Mouse (Mus musculus): ENCODE data around the gene Cpne4. TPM values are rescaled to one million over a fixed set of nuclear protein-coding genes. Genes with fewer than 3 reads are reported as not detected.

Gene Cpne4
- 0.28 and 0.73 TPM in 2 replicates for polyA plus RNA-seq (2015; fragmentation: Nextera tagmentation; extraction: Ambion mirVana)

GRCm38 (mm10) chr9:104546986-104547385, at the start of gene Cpne4:
Cpne4 (plus strand) TSS chr9:104547286.
- no peak for ATAC-seq
- Histone ChIP-seq H3K4me1 (replicated peaks) (no peaks in the 10 kb centered on the region), H3K27me3 (replicated peaks) (no peaks in the 10 kb centered on the region), H3K4me2 (replicated peaks) (no peak within 1 kb of the TSS), H3K36me3 (no peaks in the 10 kb centered on the region), H3K9me3 (no peaks in the 10 kb centered on the region), H3K9ac (no peak within 1 kb of the TSS), H3K4me3 (replicated peaks) (no peak within 1 kb of the TSS), H3K27ac (no peak within 1 kb of the TSS)
- WGBS, result 58% methylated on average over 2 of the region's 2 CpGs

- 80% methylated on average over 6 of the region's 6 CpGs for WGBS
Observed at GRCm38 (mm10) chr9:104515187-104515586, 31.9 kb upstream of the Cpne4 start.

GRCm38 (mm10) chr9:104535508-104535907, 11.6 kb upstream of the Cpne4 start:
- Histone ChIP-seq H3K36me3 (no peaks in the 10 kb centered on the region), H3K9me3 (no peaks in the 10 kb centered on the region), H3K4me3 (replicated peaks) (no peak overlapping the region), H3K27ac (no peak overlapping the region), H3K4me2 (replicated peaks) (no peak overlapping the region), H3K27me3 (replicated peaks) (no peaks in the 10 kb centered on the region), H3K4me1 (replicated peaks) (no peaks in the 10 kb centered on the region), H3K9ac (no peak overlapping the region)
- WGBS, result 53% methylated on average over 6 of the region's 6 CpGs
- no peak for ATAC-seq

More at GRCm38 (mm10) chr9:104515187-104515586, 31.9 kb upstream of the Cpne4 start:
- H3K27me3 ChIP-seq (replicated peaks), result no peaks in the 10 kb centered on the region
- no peaks in the 10 kb centered on the region for H3K4me1 ChIP-seq (replicated peaks)
- H3K9me3 ChIP-seq, result no peaks in the 10 kb centered on the region
- ATAC-seq, result no peak
- no peak overlapping the region for H3K27ac ChIP-seq
- H3K4me3 ChIP-seq (replicated peaks), result no peak overlapping the region
- no peaks in the 10 kb centered on the region for H3K36me3 ChIP-seq
- H3K4me2 ChIP-seq (replicated peaks), result no peak overlapping the region
- H3K9ac ChIP-seq, result no peak overlapping the region

DNA sequence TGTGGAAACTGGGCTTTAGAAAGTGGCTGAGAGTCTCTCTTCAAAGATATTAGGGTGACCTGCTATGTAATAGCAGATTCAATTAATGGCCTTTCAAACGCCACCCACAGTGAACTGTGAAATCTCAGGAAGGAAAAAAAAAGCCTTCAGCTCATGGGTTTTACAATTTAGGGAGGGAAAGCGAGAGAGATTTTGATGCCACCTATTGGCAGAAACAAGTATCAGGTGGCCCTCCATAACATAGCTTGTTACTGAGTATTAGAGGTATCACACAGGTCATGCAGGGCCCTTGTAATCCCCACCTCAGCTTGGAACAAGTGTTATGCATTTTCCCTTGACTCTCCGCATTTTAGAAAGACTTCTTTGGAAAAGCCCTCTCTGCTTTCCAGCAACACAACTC, 18.7 kb downstream of the Cpne4 start:
- no peak overlapping the region for H3K4me3 ChIP-seq (replicated peaks)
- peaks cover 11% of the 10 kb centered on the region; the same call in 1 of the 2 replicates for H3K27me3 ChIP-seq (replicated peaks)
- H3K4me1 ChIP-seq (replicated peaks), result no peaks in the 10 kb centered on the region
- H3K27ac ChIP-seq, result no peak overlapping the region
- H3K9me3 ChIP-seq, result no peaks in the 10 kb centered on the region
- no peak overlapping the region for H3K9ac ChIP-seq
- no peak overlapping the region for H3K4me2 ChIP-seq (replicated peaks)
- WGBS, result 29% methylated on average over 3 of the region's 3 CpGs
- no peak for ATAC-seq
- H3K36me3 ChIP-seq, result no peaks in the 10 kb centered on the region

DNA sequence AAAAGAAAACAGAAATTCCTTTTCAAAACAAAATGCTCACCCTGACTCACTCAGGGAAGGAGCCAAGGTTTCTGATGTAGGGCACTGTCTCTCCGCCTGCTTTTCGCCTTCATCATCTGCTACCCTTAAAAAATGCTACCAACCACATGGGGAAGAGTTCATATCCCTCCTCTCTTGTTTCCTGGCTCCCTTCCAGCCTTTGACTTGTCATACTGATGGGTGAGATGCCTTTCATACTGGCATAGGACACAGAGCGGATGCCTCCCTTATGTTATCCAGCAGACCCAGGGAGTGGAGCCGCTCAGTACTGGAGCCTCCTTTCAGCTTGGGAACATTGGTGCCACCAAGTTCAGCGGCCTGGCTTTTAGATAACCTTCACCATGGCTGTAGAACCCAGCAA, 19.4 kb downstream of the Cpne4 start:
- WGBS, result 86% methylated on average over 5 of the region's 5 CpGs
- H3K27me3 ChIP-seq (replicated peaks), result peaks cover 16% of the 10 kb centered on the region; the same call in 1 of the 2 replicates
- no peaks in the 10 kb centered on the region for H3K36me3 ChIP-seq
- no peak overlapping the region for H3K4me2 ChIP-seq (replicated peaks)
- no peak for ATAC-seq
- H3K4me3 ChIP-seq (replicated peaks), result no peak overlapping the region
- no peaks in the 10 kb centered on the region for H3K9me3 ChIP-seq
- H3K9ac ChIP-seq, result no peak overlapping the region
- no peaks in the 10 kb centered on the region for H3K4me1 ChIP-seq (replicated peaks)
- H3K27ac ChIP-seq, result no peak overlapping the region

DNA sequence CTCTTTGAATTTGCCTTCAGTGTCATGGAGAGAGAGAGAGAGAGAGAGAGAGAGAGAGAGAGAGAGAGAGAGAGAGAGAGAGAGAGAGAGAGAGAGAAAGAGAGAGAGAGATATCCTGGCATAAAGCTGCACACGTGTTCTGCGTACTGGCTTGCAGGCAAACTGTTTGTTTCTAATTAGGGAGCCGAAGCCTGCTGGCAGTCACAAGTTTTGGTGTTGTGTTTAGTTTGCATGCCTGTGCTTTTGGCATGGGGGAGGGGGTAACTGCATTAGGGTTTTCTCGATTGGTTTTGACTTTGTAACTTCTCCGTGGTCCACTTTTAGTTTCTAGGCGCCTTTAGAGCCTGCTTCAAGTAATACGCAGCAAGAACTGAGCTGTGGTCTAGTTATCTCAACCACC, 20.0 kb downstream of the Cpne4 start:
- no peak overlapping the region for H3K27ac ChIP-seq
- no peak for ATAC-seq
- H3K27me3 ChIP-seq (replicated peaks), result peaks cover 16% of the 10 kb centered on the region; the same call in 1 of the 2 replicates
- WGBS, result 71% methylated on average over 7 of the region's 7 CpGs
- H3K9me3 ChIP-seq, result no peaks in the 10 kb centered on the region
- no peaks in the 10 kb centered on the region for H3K4me1 ChIP-seq (replicated peaks)
- no peak overlapping the region for H3K4me2 ChIP-seq (replicated peaks)
- H3K36me3 ChIP-seq, result no peaks in the 10 kb centered on the region
- no peak overlapping the region for H3K4me3 ChIP-seq (replicated peaks)
- no peak overlapping the region for H3K9ac ChIP-seq

DNA sequence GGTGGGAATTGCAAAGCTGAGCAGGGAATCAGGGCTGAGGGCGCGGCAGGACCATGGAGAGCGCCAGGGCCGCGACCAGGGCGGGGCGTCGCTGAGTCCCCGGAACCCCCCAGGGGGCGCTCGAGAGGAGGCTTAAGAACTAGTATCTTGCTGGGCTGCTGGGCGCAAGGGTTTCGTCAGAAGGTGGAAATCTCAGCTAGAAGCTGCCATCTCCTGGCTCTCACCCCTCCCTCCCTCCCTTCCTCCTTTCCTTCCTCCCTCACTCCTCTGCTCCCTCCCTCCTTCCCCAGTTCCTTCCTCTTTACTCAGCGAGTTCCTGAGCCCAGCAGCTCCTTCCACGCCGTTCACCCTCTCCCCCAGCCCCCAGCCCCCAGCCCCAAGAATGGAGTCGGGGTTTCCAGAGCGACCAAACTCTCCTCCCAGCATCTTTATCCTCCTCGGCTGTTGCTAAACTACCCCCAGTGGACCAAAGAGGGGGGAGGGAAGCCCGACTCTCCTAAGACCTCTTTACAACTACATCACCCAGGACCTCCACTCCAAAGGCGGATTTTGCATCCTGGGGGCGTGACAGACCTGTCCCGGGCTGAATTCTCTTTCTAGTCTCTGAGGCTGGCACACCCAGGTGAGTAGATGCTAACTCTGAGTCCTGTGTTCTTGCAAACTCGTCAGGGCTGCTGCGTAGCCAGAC, 22.5 kb downstream of the Cpne4 start:
- Histone ChIP-seq H3K4me3 (replicated peaks) (no peak overlapping the region), H3K9me3 (no peaks in the 10 kb centered on the region), H3K27me3 (replicated peaks) (peaks cover 16% of the 10 kb centered on the region; the same call in 1 of the 2 replicates), H3K4me2 (replicated peaks) (no peak overlapping the region), H3K9ac (no peak overlapping the region), H3K27ac (no peak overlapping the region), H3K36me3 (no peaks in the 10 kb centered on the region), H3K4me1 (replicated peaks) (no peaks in the 10 kb centered on the region)
- ATAC-seq, result peak; percentile 75
- WGBS, result 2% methylated on average over 25 of the region's 25 CpGs

DNA sequence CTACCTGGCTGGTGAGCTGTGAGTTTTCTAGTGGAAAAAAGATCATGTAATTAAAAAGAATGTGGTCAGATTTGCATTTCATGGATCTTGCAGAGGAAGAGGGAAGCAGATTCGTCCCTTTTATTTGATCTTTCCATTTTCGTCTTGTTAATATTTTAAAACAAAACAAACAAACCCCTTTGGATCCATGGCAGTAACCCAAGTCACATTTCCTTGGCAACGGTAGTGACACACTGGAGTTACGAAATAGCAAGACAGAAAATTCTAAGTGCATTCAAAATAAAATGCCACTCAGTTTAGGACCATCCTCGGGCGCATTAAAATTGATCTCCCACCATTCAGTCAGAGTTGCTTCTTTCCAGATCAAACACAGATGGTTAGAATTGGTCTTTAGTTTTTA, 25.8 kb downstream of the Cpne4 start:
- Histone ChIP-seq H3K4me3 (replicated peaks) (no peak overlapping the region), H3K27me3 (replicated peaks) (peaks cover 16% of the 10 kb centered on the region; the same call in 1 of the 2 replicates), H3K4me2 (replicated peaks) (no peak overlapping the region), H3K36me3 (no peaks in the 10 kb centered on the region), H3K9ac (no peak overlapping the region), H3K9me3 (no peaks in the 10 kb centered on the region), H3K4me1 (replicated peaks) (no peaks in the 10 kb centered on the region), H3K27ac (no peak overlapping the region)
- ATAC-seq, result no peak
- WGBS, result 63% methylated on average over 6 of the region's 6 CpGs

DNA sequence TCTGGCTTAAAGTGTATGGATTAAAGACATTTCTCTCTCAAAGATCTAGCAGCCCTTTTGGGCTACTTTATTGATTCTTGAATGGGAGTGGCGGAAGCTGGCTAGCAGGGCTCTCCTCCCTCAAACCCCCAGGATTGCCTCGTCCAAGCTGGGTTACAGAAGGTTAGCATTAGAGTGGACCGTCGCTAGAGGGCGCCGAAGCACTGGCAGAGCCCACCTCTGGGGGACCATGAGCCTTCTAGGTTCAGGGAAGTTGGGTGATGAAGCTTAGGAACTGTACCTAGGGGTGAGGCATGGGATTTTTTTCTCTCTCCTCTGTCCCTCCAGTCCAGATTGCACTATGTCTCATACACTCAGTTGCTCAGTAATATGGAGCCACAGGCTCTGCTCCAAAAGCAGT, 27.4 kb downstream of the Cpne4 start:
- H3K4me3 ChIP-seq (replicated peaks), result no peak overlapping the region
- no peak overlapping the region for H3K9ac ChIP-seq
- H3K4me2 ChIP-seq (replicated peaks), result no peak overlapping the region
- no peaks in the 10 kb centered on the region for H3K36me3 ChIP-seq
- ATAC-seq, result 0 out of 2 replicates have a peak, but pooled peaks have one; percentile 45
- no peaks in the 10 kb centered on the region for H3K4me1 ChIP-seq (replicated peaks)
- peaks cover 16% of the 10 kb centered on the region; the same call in 1 of the 2 replicates for H3K27me3 ChIP-seq (replicated peaks)
- no peak overlapping the region for H3K27ac ChIP-seq
- no peaks in the 10 kb centered on the region for H3K9me3 ChIP-seq
- under 1% methylated on average over 6 of the region's 6 CpGs for WGBS

- Histone ChIP-seq H3K9me3 (no peaks in the 10 kb centered on the region), H3K4me3 (replicated peaks) (no peak overlapping the region), H3K27ac (no peak overlapping the region), H3K36me3 (no peaks in the 10 kb centered on the region), H3K4me1 (replicated peaks) (no peaks in the 10 kb centered on the region), H3K9ac (no peak overlapping the region), H3K27me3 (replicated peaks) (no peaks in the 10 kb centered on the region), H3K4me2 (replicated peaks) (no peak overlapping the region)
- 50% methylated on average over 6 of the region's 6 CpGs for WGBS
- no peak; the same call in 1 of the 2 replicates for ATAC-seq
Observed at GRCm38 (mm10) chr9:104581921-104582624, 35.0 kb downstream of the Cpne4 start.

DNA sequence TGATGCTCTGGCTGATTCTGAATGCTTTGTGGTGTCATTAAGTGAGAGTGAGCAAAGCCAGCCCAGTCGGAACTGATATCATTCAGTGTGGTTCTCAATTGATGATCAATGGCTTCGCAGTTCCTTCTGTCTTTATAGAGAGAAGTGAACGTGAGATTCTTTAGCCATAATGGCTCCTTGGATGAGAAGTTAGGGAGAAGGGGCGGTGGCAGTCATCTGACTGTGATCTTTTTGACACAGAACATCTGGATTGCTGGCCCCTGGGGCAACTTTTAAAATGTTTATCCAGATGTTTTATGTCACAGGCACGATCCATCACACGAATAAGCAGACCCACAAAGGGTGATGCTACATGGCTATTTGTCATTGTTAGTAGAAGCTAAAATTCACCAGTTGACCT, 35.6 kb downstream of the Cpne4 start:
- WGBS, result 35% methylated on average over 6 of the region's 6 CpGs
- no peak for ATAC-seq
- no peak overlapping the region for H3K4me3 ChIP-seq (replicated peaks)
- H3K27ac ChIP-seq, result no peak overlapping the region
- H3K9ac ChIP-seq, result no peak overlapping the region
- H3K27me3 ChIP-seq (replicated peaks), result no peaks in the 10 kb centered on the region
- H3K4me2 ChIP-seq (replicated peaks), result no peak overlapping the region
- H3K36me3 ChIP-seq, result no peaks in the 10 kb centered on the region
- no peaks in the 10 kb centered on the region for H3K4me1 ChIP-seq (replicated peaks)
- H3K9me3 ChIP-seq, result no peaks in the 10 kb centered on the region

- ATAC-seq, result no peak
- WGBS, result 41% methylated on average over 5 of the region's 5 CpGs
- Histone ChIP-seq H3K27me3 (replicated peaks) (no peaks in the 10 kb centered on the region; the same call in 1 of the 2 replicates), H3K9me3 (no peaks in the 10 kb centered on the region), H3K4me1 (replicated peaks) (no peaks in the 10 kb centered on the region), H3K9ac (no peak overlapping the region), H3K4me3 (replicated peaks) (no peak overlapping the region), H3K4me2 (replicated peaks) (no peak overlapping the region), H3K27ac (no peak overlapping the region), H3K36me3 (no peaks in the 10 kb centered on the region)
Observed at GRCm38 (mm10) chr9:104594550-104594949, 47.5 kb downstream of the Cpne4 start.

All from intestine, embryonic 15.5 days (tissue).